Mouse (Mus musculus) lung, postnatal 10 days (tissue): ENCODE results near the gene Dok4.
A peak's percentile ranks its signal among the peaks of the same experiment; 100 is the strongest.
"Not testable (repeated sequence)": the region's sequence is repeated elsewhere in the genome, so short reads cannot be mapped to it uniquely, and the experiment has no call there.

Experiments used
- DNase-seq: peaks from one replicate; pipeline ENCODE4 v3.0.0; 2021

Dok4 gene

DNA sequence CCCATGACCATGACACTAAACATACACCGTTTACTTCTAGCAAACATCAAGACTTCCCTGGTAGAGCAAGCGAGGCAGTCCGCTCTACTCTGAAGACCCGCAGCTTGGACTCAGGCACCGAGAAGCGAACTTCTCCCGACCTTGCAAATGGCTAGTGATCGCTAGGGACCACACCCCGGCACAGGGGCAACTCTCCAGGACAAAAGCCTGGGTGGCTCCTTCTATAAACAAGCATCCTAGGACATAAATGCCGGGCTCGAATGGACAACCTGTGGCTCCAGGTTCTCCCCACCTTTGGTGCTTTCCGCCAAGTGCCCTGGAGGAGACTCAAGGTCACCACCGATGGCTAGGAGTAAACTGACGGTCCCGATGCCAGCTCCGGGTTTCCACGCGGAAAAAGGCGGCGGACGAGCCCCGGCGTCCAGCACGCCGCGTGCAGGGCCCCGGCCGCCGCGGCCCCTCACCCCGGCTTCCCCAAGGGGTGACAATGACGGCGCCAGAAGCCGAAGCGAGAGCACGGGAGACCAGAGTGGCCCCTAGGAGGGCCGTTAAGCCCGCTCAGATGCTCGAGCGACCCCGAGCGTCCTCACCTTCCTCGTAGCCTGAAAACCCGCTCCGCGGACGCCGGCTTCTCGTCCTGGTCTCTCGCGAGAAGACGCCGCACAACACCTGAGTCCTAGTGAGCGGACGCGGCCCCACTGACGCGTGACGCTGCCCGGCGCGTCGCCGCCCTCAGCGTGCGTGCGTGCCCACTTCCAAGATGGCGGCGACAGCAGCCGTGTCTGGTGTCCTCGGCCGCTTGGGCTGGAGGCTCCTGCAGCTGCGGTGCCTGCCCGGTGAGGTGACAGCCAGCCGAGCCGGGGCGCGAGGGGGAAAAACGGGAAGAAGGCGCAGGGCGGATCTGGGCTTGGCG, 38.2 kb downstream of the Dok4 start, which contains the start of the genes Coq9 and Ciapin1:
TSS of gene Coq9 (plus strand) at position 660 of the 913 bp plus-strand sequence.
TSS of gene Ciapin1 (minus strand) at position 697 of the 913 bp plus-strand sequence.
- DNase-seq, result peak; percentile 96

DNA sequence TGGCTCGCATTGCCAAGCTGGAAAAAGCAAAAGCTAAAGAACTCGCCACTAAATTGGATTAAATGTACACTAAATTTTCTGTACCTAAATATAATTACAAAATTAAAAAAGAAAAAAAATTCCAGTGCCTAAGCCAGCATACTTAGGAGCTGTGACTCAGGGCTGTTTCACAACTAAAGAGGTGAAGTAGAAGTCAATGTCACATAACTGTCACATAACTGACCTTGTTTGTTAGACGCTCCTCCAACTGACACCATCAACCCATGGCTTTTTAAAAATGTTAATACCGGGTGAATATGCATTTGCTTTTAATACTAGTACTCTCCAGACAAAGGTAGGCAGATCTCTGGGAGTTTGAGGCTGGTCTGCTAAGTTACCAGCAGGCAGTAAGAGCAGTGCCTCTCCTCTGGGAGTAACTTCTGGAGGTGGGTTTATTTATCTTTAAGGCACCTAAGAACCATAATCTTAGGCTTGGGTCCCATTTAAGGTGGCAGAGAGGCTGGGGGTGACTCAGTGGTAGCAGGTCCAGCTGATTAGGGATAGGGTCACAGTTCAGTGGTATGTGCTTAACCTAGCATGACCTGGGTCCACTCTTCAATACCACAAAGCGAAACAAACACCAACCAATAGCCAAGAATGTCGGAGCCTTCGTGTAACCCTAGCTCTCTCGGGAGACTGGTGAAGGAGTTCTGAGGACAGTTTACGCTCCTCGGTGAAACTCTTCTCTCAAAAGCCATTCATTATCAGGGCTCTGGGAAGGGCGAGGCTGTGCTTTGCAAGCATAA, 39.5 kb downstream of the Dok4 start:
- DNase-seq, result no peak

DNA sequence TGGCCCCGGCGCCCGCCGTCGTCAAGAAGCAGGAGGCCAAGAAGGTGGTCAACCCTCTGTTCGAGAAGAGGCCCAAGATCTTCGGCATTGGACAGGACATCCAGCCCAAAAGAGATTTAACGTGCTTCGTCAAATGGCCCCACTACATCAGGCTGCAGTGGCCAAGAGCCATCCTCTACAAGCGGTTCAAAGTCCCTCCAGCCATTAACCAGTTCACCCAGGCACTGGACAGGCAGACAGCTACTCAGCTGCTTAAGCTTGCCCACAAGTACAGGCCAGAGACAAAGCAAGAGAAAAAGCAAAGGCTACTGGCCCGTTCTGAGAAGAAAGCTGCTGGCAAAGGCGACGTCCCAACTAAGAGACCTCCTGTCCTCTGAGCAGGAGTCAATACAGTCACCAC, 40.4 kb downstream of the Dok4 start:
- DNase-seq, result not testable (repeated sequence)

DNA sequence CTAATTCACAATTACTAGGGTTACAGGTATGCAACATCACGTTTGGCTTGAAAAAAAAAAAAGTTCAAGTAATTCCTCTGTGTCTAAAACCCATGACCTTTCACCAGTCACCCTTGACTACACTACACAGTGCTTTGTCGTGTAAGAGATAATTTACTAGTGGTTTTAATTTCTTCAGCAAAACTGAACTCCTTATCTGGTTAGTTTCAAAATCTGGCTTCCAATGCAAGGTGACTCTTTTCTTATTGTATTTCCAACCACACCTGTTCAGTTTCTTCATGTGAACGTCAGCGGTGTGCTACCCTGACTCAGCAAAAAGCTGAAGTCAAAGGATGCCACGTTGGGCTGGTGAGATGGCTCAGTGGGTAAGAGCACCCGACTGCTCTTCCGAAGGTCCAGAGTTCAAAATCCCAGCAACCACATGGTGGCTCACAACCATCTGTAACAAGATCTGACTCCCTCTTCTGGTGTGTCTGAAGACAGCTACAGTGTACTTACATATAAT, 42.2 kb downstream of the Dok4 start:
- DNase-seq, result not testable (repeated sequence)

DNA sequence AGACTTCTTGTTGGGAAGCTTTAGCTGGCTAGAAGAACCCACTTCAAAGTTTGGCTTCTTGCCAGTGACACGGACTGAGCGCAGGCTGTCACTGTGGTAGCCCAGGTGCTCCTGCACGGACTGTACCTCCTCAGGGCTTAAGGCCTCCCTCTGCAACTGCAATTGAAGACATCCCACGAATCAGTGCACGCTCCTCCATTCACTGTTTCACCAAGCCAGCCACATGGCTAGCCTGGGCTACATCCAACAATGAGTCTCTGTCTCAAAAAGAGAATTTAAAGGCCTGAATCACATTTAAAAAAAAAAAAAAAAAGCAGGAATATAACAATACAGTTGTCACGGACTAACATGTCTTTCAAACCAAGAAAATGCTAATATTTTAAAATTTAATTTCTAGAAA, 47.8 kb downstream of the Dok4 start:
- no peak for DNase-seq

DNA sequence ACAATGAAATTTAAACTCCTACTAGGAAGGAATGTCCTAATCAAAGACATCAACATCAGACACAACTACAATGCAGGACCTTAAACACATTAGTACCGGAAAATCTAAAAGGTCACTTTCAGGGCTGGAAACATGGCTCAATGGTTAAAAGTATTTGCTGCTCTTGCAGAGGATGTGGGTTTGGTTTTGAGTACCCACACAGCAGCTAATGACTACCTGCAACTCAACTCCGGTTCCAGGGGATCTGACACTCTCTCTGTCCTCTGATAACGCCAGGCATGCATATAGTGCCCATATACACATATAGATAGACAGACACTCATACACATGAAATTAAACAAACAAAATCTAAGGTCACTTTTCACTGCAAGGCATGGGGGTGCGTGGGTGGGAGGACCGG, 49.9 kb downstream of the Dok4 start:
- DNase-seq, result no peak

DNA sequence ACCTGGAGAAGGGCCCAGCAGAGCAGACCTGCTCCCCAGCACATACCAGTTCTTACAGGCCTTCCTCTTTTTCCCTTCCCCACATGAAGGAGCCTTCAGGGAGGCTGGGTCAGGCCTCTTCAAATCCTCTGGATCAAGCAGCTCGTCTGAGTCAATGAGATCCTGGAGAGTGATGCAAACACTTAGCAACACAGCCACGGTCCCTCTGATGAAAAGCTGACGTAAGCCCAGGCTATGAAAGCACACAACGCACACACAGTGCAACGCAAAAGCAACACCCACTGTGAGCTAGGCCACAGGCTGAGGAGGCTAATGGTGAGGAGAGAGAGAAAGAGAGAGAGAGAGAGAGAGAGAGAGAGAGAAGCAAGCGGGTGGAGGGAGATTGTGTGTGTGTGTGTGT, 51.0 kb downstream of the Dok4 start:
- DNase-seq, result no peak

DNA sequence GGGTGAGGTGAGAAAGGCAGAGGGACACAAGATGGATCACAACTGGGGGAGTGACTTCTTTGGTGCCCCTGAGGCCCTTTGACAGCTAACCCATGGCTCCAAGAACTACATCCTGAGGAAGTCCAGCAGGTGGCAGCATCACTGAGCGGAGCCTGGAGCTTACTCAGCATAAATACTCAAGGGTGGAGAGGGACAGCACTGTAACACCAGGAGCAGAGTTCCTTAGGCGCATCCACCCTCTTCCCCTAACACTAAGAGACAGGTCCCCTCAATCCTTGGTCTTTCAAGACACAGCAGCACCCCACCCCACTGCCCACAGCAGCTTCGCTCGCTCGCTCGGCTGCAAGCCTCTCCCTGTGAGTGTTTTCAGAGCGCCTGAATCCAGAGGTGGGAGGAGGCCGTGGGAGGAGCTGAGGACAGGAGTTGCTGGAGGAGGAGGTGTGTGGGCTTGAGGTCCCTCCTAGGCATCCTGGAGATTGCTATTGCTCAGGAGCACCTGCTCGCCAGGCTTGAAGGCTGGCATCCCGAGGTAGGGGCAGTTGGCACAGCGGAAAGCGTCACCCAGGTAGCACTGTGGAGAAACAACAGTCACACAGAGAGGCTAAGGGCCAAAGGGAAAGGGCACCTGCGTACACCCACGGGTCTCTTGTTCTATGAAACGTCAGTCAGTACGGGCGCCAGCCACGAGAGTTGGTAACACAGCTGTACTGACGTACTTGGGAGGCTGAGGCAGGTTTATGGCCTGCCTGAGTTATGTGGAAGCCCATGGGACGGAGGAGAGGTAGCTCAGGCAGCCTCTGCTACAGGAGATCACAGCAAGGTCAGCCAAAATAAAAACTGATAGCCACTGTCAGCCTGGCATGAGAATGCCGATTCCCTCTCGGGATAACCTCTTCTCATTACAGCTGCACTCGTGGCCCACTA, 53.2 kb downstream of the Dok4 start:
- peak; percentile 79 for DNase-seq

DNA sequence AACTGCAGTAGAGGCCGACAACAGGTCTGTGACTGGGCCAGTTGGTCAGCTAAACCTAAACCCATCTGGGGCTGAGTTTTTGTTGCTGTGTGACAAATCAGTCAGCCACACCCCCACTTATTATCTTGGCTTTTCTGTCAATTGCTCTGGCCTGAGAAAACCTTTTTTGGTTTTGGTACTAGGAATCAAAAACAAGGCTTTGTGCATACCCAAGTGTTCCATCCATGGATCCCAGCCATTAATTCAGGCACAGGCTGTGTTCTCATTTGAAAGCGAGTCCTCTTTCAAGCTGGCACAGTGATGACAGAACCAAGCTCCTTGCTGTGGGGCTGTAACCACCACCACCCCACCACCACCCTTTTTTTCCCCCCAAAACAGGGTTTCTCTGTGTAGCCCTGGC, 54.7 kb downstream of the Dok4 start:
- no peak for DNase-seq

DNA sequence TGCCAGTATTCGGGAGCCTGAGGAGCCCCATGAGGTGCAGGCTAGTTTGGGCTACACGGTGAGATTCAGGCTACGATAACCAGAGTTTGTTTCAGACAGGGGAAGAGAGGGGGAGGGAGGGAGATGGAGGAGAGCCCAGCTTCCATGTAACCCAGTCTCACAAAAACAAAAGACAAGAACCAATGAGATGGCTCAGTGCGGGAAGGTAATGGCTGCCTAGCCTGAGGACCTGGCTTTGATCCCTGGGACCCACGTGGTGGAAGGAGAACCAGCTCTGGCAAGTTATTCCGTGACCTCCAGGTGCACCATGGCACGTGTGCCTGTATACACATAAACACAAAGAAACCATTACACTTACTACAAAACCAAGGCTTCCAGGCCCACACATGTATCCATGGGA, 55.6 kb downstream of the Dok4 start:
- no peak for DNase-seq

DNA sequence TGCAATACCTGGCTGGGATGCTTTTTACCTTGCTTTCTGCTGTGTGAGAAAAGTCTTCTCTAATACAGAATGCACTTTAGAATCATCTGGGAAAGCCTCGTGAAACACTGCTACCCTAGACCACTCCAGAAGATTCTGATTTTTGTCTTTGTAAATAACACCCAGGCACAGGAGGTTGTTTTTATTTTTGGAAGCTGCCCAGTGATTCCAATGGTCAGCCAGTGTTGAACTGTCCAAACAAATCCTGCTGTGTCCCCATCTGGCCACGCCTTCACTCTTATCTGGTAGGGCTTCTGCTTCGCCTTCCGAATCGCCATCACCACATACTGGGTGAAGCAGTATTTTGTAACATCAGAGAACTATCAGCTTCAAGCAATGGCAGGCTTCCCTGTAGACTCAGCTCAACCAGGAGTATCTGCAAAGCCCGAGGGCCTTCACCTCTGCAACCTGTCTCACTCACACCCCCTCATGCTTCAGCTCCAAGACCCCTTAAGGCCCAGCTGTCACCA, 56.4 kb downstream of the Dok4 start:
- DNase-seq, result no peak

DNA sequence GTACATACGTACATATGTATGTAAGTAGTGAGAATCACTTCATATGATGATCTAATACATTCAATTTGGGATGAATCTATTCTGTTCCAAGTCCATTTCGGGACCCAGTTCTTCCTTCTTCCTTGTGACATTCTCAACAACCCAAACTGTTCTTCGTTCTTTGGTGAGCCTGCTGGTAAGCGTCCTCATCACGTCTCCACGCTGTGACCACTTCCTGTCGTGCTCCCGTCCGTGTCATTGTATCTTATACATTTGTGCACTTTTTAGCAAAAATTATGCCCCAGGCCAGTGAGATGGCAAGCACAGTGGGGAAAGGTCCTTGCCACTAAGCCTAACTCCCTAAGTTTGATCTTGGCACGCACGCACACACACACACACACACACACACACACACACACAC, 58.2 kb downstream of the Dok4 start:
- no peak for DNase-seq

DNA sequence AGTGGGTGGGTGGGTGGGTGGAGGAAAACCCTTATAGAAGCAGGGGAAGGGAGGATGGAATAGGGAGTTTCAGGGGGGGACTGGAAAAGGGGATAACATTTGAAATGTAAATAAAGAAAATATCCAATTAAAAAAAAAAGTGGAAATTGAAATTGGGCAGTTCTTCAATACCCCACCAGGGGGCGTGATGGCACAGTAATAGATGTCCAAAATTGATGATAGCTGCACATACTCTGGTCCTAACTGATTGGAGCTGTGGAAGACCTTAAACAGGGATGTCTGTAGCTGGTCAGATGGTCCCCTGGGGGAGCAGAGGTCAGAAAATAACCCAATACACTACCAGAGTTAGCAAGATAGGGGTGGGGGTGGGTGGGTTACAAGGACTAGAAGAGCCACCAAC, 61.6 kb downstream of the Dok4 start:
- DNase-seq, result peak; percentile 47
